Mouse (Mus musculus) CH12F3 (cell line): ENCODE results near the gene Tbxa2r.

Source experiments
- in situ Hi-C: fragments of 300-500 bp; cut with MboI; formaldehyde crosslinking; loops from 2 replicates; pipeline ENCODE4 v1.14.3; 2020; ENCODE audit warnings: low sequenced_read_pairs

The Tbxa2r gene

DNA sequence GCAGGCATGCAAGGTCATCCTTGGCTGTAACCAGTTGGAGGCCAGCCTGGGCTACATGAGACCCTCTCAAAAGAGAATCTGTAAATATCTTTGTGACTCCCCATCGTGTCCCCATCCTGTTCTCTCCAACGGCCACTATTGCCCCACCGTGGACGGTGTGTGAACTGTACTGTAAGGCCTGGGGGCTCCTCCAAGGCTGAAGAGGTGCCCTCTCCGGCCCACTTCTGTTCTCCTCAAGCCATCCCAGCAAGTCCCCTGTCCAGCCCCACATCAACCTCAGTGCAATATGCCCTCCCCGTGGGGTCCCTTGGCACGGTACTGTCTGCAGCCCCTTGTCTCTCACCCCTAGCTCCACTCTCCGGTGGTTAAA lies 9.2 kb upstream of the Tbxa2r start:
- in situ Hi-C loops, result no loop called here

DNA sequence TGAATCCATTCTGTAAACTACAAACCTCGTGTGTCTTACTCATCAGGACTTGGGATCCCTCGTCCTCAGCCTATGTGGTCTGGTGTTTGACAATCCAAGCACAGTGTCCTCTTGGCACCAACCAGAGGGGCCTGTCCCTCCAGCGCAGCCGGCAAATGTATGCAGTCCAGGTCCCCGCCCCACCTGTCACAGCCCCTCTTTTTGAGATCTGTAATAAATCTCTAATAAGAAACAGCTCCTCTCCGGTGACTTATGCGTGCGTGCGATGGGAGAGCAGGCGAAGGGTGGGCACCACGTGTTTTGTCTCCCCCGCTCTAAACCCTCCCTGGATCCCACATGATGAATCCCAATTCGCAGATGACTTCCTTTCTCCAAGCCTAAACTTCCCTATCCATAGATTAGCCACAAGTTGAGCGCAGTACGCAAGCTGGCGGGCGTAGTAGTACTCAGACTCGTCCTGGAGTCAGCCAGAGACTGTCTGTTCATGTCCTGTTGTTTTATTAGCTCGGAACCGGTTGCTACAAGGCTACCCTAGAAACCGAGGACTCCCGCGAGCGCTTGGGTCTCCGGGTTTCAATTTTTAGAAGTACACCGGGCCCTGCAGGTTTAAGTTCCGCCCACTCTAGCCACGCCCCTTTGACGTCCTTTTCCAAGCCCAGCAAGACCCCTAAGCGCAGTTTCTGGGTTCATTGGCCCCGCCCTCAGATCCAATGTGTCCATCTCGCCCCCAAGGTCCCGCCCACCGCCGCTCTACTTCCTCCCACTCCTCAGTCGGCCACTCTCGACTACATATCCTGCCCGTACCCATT lies 8.6 kb upstream of the Tbxa2r start:
- in situ Hi-C loops, result no loop called here

DNA sequence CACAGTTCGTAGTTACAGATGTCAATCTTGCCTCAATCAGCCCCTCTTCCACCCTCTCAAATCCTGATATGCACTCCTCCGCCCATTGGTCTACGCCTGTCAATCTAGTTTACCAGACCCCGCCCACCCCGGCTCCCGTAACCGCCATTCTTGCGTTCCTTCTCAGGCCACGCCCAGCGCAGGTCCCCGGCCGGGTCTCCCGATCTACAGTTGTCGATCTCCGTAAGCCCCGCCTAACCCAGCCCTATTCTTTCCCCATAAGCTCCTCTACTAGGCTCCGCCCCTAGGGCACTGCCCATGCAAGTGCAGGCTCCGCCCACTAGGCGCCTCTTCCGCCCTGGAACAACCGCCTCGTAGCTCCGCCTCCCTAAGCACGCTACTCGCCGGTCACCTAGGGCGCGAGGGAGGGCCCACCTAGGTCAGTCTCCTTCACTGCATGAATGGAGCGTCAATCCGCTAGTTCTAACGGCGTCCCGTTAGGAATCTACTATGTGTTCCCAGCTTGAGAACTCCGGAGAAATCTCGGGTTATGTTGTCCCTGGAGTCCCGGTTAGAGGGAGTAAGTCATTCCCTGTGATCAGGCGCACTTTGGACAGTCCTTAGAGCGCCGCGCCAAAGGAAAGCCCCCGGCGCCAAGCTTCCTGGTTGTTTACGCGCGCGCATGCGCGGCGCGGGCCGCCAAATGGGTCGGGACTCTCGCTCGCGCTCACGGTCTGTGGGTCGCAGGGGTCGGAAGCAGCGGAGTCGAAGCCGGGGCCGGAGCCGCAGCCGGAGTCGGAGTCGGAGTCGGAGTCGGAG lies 7.8 kb upstream of the Tbxa2r start, which contains the start of gene Cactin:
TSS of gene Cactin (plus strand) at position 554 of the 798 bp plus-strand sequence.
- in situ Hi-C loops, result no loop called here

DNA sequence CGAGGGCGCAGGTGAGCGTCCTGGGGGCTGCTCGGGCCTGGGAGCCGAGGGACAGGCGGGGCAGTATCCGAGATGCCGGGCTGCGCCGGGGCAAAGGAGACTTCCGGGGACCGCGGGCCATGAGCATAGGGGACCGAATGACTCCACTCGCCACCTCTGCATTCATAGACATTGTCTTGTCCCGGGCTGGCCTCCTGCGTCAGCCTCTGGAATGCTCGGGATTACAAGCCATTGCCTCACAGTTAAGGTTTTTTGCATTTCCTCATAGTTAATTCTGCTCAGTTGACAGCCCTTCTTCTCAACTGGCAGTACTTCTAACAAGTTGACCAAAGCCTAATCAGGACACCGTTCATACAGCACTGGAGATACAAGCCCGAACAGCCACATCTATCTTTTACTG lies 7.1 kb upstream of the Tbxa2r start:
- in situ Hi-C loops, result no loop called here

DNA sequence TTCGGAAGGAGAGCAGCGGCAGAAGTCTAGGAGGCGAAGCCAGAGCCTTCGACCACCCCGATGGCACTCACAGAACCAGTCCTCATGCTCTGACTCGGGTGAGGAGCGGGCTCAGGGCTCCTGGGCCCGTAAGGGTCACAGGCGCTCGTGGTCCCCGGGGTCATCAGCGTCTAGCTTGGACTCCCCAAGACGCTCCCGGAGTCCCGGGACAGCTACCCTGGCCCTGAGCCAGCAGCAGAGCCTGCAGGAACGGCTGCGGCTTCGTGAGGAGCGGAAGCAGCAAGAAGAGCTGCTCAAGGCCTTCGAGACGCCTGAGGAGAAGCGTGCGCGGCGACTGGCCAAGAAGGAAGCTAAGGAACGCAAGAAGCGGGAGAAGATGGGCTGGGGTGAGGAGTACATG lies 6.1 kb upstream of the Tbxa2r start:
- in situ Hi-C loops, result no loop called here

DNA sequence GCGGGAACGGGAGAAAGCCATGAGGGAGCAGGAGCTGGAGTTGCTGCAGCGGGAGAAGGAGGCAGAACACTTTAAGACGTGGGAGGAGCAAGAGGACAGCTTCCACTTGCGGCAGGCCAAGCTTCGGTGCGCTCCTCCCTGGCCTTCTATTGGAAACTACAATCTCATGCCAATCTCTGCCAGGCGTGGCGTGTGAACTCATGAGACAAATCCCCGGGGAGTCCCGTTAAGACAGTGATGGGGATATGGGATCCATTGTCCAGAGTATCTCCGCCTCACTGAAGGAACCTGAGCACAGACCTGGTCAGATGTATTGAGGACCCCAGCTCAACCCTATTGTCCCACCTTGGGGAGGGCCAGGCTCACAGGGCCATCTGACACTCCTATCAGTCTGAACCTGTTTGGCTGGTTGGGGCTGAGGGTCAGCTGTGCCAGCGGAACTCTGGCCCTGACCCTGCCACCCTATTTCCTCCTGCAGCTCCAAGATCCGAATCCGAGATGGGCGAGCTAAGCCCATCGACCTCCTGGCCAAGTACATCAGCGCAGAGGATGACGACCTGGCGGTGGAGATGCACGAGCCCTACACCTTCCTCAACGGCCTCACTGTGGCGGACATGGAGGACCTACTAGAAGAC lies 5.3 kb upstream of the Tbxa2r start:
- in situ Hi-C loops, result no loop called here

DNA sequence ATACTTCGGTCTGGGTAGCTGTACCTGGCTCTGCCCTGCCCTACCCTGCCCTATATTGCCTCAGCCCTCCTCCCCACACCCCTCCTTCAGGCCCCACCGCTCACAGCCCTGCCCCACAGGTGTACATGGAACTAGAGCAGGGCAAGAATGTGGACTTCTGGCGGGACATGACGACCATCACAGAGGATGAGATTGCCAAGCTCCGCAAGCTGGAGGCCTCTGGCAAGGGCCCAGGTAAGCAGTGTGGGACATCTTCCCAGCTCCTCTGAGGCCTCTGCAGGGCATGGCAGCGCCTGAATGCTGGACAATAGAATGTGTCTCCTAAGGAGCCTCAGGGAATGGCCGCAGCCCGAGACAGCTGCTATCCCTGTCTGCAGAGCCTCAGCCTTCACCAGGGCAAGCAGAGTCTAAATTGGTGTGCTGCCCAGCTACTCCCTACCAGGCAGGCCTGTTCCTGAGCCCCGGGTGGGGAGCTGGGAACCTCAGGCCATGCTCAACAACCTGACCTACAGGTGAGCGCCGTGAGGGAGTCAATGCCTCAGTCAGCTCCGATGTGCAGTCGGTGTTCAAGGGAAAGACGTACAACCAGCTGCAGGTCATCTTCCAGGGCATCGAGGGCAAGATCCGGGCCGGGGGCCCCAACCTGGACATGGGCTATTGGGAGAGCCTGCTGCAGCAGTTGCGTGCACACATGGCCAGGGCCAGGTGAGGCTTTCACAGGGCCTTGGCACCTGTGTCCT lies 4.6 kb upstream of the Tbxa2r start:
- in situ Hi-C loops, result no loop called here

DNA sequence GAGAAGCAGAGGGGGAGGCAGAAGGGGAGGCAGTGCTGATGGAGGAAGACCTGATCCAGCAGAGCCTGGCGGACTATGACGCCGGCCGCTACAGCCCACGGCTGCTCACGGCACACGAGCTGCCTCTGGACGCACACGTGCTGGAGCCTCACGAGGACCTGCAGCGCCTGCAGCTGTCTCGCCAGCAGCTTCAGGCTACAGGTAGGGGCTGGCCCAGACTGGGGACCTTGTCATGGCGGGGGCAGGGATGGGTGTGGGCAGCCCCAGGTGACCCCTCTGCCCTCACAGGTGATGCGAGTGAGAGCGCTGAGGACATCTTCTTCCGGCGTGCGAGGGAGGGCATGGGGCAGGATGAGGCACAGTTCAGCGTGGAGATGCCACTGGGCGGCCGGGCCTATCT lies 3.4 kb upstream of the Tbxa2r start:
- in situ Hi-C loops, result no loop called here

DNA sequence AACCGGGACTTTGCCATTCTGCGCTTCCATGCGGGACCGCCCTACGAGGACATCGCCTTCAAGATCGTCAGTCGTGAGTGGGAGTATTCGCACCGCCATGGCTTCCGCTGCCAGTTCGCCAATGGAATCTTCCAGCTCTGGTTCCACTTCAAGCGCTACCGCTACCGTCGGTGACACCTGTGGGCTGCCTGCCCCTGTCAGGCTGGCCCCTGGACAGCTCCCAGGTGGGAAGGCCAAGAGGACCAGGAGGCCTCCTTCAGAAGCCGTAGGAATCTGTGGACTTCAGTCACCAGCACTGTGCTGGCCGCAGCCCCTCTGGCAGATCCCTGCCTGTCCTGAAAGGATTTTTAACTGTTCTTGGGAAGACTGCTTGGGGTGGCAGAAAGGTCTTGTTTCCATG lies 2.8 kb upstream of the Tbxa2r start:
- in situ Hi-C loops, result no loop called here

DNA sequence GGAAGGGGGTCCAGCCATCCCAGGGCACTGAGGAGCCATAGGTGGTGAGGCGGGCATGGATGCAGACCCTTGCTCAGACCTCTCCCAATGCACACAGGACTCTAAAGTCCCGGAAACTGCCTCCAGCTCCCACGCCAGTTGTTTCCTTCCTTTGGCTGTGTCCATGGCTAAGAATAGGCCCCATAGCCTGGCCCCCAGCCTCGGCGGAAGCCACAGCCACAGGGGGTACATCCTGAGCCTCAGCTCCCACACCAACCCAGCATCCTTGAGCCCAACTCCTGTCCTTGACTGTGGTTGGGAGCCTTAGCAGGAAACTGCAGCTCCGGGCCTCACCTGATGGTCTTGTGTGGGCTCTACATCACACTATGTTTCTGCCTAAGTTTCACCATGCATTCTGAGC lies 1.7 kb upstream of the Tbxa2r start:
- in situ Hi-C loops, result no loop called here

DNA sequence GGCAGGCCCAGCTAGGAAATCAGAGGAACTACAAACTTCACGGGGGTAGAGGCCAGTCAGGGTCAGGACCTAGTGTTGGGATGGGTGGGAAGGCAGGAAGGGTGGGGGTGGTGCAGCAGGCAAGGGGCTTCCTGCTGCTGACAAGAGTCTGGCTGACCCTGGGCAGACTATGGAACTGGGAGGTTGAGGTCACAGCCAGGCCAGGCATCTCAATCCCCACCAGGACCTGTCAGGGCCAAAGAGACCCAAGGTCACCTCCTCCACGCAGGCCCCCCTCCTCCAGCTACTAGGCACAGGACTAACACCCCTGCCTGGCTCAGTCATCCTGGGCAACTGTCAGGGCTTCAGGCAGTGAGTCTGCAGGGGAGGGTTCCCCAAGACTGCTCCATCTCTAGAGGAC lies 572 bp upstream of the Tbxa2r start:
- in situ Hi-C loops, result no loop called here

DNA sequence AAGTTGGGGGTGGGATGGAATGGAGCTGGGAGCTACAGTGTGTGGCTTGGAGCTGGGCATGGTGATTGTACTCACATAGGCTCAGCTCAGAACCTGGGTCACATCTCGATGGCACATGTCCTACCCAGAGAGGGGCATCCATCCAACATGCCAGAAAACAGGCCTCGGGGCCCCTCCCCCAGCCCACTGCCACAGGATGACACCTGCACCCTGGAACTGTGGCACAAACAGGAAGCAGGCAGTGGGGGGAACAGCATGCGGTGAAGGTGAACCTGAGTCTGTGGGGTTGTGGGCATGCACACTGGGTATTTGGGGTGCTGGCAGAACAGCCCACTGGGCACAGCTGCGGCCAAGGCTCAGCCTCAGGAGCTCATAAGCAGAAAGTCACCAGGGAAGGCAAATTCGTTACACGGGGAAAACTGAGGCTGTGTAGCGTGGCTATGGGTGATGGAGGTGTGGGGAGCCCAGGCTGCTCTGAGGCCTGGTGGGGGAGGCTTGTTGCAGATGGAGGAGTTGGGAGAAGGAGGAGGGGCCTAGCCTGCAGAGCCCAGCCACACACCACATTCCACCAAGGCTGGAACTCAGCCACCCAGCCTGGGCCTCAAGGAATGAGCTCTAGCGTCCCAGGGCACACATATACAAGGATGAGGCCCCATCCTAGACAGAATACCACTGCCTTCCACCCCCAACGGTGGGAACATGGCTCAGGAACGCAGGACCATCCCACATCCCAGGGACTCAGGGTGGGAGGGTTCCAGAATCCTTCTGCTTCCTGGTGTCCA lies 854 bp downstream of the Tbxa2r start:
- in situ Hi-C loops, result no loop called here

DNA sequence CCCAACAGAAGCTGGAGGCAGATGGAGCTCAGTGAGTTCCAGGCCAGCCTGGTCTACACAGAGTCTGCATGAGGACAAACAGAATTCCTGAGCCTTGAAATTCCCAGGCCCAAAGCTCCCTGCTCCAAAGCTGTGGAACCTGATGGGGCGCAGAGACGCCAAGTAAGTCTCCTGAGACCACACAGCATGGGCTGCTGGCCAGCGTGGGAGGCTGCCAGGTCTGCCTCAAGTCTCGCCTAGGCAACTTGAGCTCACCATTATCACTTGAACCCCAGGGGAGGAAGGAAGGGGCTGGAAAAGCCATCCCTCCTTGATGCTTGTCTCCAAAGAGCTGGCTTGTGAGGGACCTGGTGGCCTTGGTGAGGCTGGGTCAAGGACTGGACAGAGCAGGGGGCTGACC lies 1.5 kb downstream of the Tbxa2r start:
- in situ Hi-C loops, result no loop called here

DNA sequence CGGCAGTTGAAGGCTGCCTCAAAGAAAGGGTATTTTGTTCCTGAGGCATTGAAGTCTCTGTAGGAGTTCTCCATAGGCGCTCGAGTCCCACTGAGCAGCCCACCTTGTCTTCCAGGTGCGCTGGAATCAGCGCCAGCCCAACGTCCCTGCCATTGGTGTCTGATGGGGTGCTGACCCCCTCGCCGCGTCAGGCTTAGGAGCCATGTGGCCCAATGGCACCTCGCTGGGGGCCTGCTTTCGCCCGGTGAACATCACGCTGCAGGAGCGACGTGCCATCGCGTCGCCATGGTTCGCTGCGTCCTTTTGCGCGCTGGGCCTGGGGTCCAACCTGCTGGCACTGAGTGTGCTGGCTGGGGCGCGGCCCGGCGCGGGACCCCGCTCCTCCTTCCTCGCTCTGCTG lies 3.7 kb downstream of the Tbxa2r start:
- in situ Hi-C loops, result no loop called here

DNA sequence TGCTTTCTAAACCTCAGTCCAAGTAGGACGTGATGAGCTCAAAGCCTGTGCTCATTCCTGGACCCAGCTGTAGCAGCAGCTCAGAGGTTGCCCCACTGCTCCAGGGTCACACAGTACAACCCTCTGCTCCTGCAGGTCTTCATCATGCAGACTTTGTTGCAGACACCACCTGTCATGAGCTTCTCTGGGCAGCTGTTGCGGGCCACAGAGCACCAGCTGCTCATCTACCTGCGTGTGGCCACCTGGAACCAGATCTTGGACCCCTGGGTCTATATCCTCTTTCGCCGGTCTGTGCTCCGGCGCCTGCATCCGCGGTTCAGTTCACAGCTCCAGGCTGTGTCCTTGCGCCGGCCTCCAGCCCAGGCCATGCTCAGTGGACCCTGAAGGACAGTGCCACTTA lies 5.8 kb downstream of the Tbxa2r start:
- in situ Hi-C loops, result no loop called here

DNA sequence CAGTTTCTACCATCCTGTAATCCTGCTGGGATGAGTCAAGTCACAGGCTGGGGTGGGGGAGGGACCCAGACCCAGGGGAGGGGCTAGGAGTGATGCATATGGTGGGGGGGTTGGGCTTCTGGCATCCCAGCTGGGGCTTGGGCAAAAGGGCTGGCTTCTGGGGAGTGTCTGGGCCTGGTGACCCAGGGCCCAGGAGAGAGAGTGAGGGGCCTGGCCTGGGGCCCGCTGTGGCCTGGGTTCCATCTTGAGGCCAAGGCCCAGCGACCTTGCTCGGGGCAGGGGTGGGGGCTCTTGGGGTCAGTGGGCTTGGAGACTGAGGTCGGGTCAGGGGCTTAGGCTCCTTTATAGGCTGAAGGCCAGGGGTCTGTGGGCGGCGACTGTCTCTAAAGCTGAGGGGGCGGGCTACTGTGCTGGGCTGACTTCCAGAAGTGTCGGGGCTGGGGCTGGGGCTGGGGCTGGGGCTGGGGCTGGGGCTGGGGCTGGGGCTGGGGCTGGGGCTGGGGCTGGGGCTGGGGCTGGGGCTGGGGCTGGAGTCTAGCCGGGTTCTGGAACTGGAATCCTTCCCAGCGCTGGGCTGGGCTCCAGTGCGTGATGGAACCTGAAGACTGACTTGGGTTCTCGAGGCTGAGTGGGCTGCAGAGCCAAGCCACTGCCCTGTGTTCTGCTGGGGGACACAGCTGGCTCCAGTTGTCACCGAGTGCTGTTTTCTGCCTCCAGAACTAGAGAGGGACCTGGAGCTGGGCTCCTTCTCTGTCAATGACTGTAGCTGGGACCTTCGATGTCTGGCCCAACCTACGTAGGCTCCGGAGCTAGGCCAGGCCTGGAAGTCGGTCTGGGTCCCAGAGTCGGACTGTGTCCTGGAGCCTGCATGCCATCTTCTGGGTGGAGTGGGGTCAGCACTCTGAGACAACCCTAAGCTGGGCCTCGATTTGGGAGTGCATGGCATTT lies 7.1 kb downstream of the Tbxa2r start:
- in situ Hi-C loops, result no loop called here

DNA sequence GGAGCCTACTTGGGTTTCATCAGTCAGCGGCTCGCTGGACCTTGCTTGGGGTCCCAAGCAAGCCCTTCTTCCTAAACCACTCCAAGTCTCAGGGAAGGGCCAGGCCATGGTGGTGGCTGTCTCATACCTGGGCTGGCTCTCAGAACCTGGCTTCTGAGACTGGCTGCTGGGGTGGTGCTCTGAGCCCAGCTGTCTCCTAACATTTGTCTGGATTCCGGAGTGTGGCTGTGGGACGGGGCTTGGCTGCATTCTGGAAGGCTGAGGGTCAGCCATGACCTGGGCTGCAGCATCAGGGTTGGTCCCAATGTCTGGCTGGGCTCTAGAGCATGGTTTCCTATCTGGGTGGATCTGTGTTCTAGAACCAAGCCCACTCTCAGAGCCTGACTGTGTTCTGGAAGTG lies 8.0 kb downstream of the Tbxa2r start:
- in situ Hi-C loops, result no loop called here

DNA sequence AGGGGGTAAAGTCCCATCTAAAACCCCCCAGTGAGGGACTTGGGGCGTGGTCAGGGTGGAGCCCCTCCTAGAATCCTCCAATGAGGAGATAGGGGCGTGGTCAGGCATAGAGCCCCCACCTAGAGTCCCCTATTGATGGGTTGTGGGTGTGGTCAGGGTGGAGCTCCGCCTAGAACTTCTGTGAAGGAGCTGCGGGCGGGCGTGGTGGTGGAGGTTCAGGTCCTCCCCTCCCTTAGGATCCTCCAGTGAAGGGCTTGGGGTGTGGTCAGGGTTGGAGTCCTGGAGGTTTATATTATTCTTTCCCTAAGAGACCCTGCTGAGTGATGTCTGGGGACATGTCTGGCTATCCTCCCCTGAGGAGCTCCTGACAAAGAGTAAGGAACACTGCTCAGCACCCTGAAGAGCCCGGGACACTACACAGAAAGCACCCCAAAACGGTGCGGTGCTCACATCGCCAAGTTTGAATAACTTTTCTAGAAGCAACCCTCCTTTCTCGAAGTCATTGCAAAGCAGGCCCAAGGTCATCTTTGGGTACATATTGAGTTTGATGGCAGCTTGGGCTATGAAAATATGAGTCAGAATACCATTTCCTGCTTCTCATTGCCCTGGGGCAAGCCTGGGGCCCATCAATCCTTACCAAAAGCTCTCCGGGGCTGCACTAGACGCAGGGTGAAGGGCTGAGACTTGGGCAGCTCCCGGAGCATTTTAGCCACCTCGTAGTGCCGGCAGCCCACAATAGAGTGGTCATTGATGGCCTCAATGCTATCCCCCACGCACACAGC lies 12.2 kb downstream of the Tbxa2r start:
- in situ Hi-C loops, result loop anchor here (5.0 to 10.0 kb wide), 2 partner anchors 53 to 146 kb away; no protein-coding TSS in a partner anchor
